Comparison of ENCODE assay signal across 9 mouse cellular contexts in the genomic region with DNA sequence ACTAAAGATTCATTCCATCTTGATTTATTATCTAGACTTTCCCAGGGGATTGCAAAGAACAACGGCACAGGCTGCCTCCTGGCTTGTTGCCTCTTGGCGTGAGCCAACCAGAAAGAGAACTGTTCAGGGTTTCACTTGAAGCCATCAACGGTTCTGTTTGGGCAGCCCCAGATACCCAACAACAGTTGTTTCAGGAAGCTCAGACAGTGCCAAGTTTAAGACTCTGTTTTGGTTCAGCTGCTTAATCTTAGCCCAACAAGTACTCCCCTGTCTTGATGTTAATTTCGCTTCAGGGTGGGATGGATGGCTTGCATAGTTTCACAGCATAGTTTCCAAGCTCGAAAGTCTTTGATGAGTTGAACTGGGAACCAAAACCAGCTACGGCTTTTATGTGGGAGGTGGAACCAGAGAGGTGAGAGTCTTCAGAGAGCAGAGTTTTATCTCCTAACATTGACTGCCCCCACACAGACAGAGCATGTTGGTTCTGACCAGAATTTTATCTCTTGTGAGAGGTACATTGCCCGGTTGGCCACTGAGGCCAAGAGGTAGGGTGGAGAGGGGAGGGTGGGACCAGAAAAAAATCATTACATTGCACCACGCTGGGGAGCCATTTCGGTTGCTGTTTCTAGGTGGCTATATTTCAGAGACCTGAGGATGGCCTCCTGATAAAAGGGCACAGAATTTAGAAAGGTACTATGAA.
A peak's percentile ranks its signal among the peaks of the same experiment; 100 is the strongest.
DNase-seq lines count a peak whose midpoint lies in the region; ATAC-seq and TF ChIP-seq lines count a peak whose summit lies in the region.
"Had no signal": no experiment of that assay in that cellular context is flagged by ENCODE, and none has a peak within 500 bp of the region (broad histone marks: within the 10 kb centered on the region; RNA-seq: fewer than 3 reads in every experiment).

No protein-coding gene starts in this region.

- no peak for TF ChIP-seq RAD21 in MEL (IDR thresholded peaks at IDR 0.05; ENCODE audit: low read depth, low read length)

- 53% methylated on average over 9 of the region's 9 CpGs for WGBS in kidney, adult 2 months
- 32% methylated on average over 9 of the region's 9 CpGs for WGBS in heart, embryonic 16.5 days
- 89% methylated on average over 9 of the region's 9 CpGs for WGBS in forebrain, embryonic 10.5 days

- TF ChIP-seq POLR2A in kidney, adult 2 months (IDR thresholded peaks at IDR 0.05; ENCODE audit: low read depth, low read length) = no peak
- TF ChIP-seq POLR2A in MEL (IDR thresholded peaks at IDR 0.05; ENCODE audit: control insufficient read depth in 1 of 2, insufficient read depth in 1 of 2, low read depth in 1 of 2, low read length in 2 of 2, poor library complexity in 1 of 2) = peak in 1 of 2 experiments; percentile 11; a peak in 1 of 4 replicates

- no peak for TF ChIP-seq CTCF in kidney, adult 2 months (conservative IDR thresholded peaks at IDR 0.05; ENCODE audit: insufficient read depth, insufficient read length, low read depth, low read length)
- no peak for TF ChIP-seq CTCF in MEL (IDR thresholded peaks at IDR 0.05 in 2 of 3, conservative IDR thresholded peaks at IDR 0.05 in 1 of 3; ENCODE audit: control insufficient read depth in 1 of 3, insufficient read depth in 1 of 3, low read depth in 2 of 3, low read length in 3 of 3, poor library complexity in 1 of 3, severe bottlenecking in 1 of 3)

- H3K4me1 ChIP-seq in kidney, adult 2 months (ENCODE audit: control insufficient read depth, insufficient read depth, low read length) = peaks cover 4% of the 10 kb centered on the region
- peaks cover 15 to 24% of the 10 kb centered on the region in 2 experiments for H3K4me1 ChIP-seq in MEL (ENCODE audit: control insufficient read depth in 1 of 2, insufficient read depth in 2 of 2, low read length in 2 of 2)
- peaks cover 79% of the 10 kb centered on the region for H3K4me1 ChIP-seq in heart, embryonic 16.5 days (ENCODE audit: control insufficient read depth, insufficient read depth, low read length)
- peaks cover 32% of the 10 kb centered on the region for H3K4me1 ChIP-seq in forebrain, embryonic 10.5 days

- no peak overlapping the region for H3K27ac ChIP-seq in kidney, adult 2 months (ENCODE audit: insufficient read depth, low read depth, low read length)
- H3K27ac ChIP-seq in MEL (ENCODE audit: control insufficient read depth, low read depth, low read length) = peak overlapping the region; percentile 68
- H3K27ac ChIP-seq in heart, embryonic 16.5 days (ENCODE audit: low read length) = peak overlapping the region; percentile 89
- H3K27ac ChIP-seq in forebrain, embryonic 10.5 days = no peak overlapping the region
- H3K27ac ChIP-seq: limb, embryonic 15.5 days had no signal

- TF ChIP-seq EP300 in MEL (IDR thresholded peaks at IDR 0.05; ENCODE audit: low read depth in 1 of 2, low read length in 2 of 2) = peak; percentile 21 to 58

- no peaks in the 10 kb centered on the region for H3K36me3 ChIP-seq in kidney, adult 2 months (ENCODE audit: control insufficient read depth, insufficient read depth, low read length)
- peaks cover 0 to 29% of the 10 kb centered on the region in 2 experiments; a peak in 2 of 4 replicates for H3K36me3 ChIP-seq in MEL (ENCODE audit: control insufficient read depth in 1 of 2, insufficient read depth in 2 of 2, low read length in 2 of 2)
- H3K36me3 ChIP-seq in heart, embryonic 16.5 days (ENCODE audit: control insufficient read depth, insufficient read depth) = no peaks in the 10 kb centered on the region
- no peaks in the 10 kb centered on the region for H3K36me3 ChIP-seq in forebrain, embryonic 10.5 days (replicated peaks)
- H3K36me3 ChIP-seq: limb, embryonic 15.5 days had no signal

- H3K9ac ChIP-seq in MEL (ENCODE audit: control insufficient read depth, low read depth, low read length, poor library complexity, severe bottlenecking) = peak overlapping the region; percentile 5
- no peak overlapping the region for H3K9ac ChIP-seq in heart, embryonic 16.5 days (ENCODE audit: low read length)
- H3K9ac ChIP-seq: limb, embryonic 15.5 days had no signal

- H3K9me3 ChIP-seq in MEL (replicated peaks; ENCODE audit: insufficient read depth, low read length) = no peaks in the 10 kb centered on the region
- H3K9me3 ChIP-seq in heart, embryonic 16.5 days (replicated peaks; ENCODE audit: control insufficient read depth, low read length) = no peaks in the 10 kb centered on the region
- H3K9me3 ChIP-seq in forebrain, embryonic 10.5 days = no peaks in the 10 kb centered on the region
- H3K9me3 ChIP-seq: limb, embryonic 15.5 days had no signal

- peak; percentile 86 for ATAC-seq in heart, embryonic 16.5 days (replicated peaks; ENCODE audit: extremely low read depth, insufficient read depth, low FRiP score)

- H3K79me2 ChIP-seq in MEL (ENCODE audit: control insufficient read depth, insufficient read depth, low read length, poor library complexity) = 0 out of 2 replicates have a peak, but pooled peaks cover 1% of the 10 kb centered on the region

- H3K27me3 ChIP-seq in kidney, adult 2 months (replicated peaks; ENCODE audit: control insufficient read depth, insufficient read depth, low read length) = no peaks in the 10 kb centered on the region
- H3K27me3 ChIP-seq in MEL (ENCODE audit: control insufficient read depth in 1 of 2, insufficient read depth in 2 of 2, low read length in 2 of 2) = no peaks in the 10 kb centered on the region
- no peaks in the 10 kb centered on the region for H3K27me3 ChIP-seq in heart, embryonic 16.5 days (ENCODE audit: control insufficient read depth, insufficient read depth, low read length)
- H3K27me3 ChIP-seq in forebrain, embryonic 10.5 days (ENCODE audit: poor library complexity, severe bottlenecking) = no peaks in the 10 kb centered on the region
- H3K27me3 ChIP-seq: limb, embryonic 15.5 days had no signal

- peak; percentile 22 for DNase-seq in kidney, postnatal 10 days
- DNase-seq in kidney, adult 2 months = no peak
- DNase-seq in MEL (ENCODE audit: low read depth, low spot score) = peak; percentile 71
- DNase-seq in brain, adult 2 months (ENCODE audit: low read depth, low spot score) = peak; percentile 26
- DNase-seq in spleen, postnatal 4 days (ENCODE audit: low spot score in 2 of 2) = no peak
- no peak for DNase-seq in forebrain, embryonic 10.5 days (ENCODE audit: extremely low spot score, low spot score)
- DNase-seq in urinary bladder, adult 18-20 months (ENCODE audit: low spot score in 2 of 2) = no peak

- peak overlapping the region; percentile 36 for H3K4me2 ChIP-seq in heart, embryonic 16.5 days (ENCODE audit: low read depth, low read length)
- H3K4me2 ChIP-seq: limb, embryonic 15.5 days had no signal

- no peak overlapping the region for H3K4me3 ChIP-seq in kidney, adult 2 months (ENCODE audit: insufficient read depth, low read depth, low read length)
- peak overlapping the region; percentile 7 to 49 for H3K4me3 ChIP-seq in MEL (ENCODE audit: control insufficient read depth in 1 of 2, insufficient read depth in 1 of 2, low read depth in 2 of 2, low read length in 2 of 2)
- H3K4me3 ChIP-seq in heart, embryonic 16.5 days (ENCODE audit: low read length) = no peak overlapping the region
- H3K4me3 ChIP-seq in forebrain, embryonic 10.5 days = no peak overlapping the region
- H3K4me3 ChIP-seq: limb, embryonic 15.5 days had no signal

TF ChIP-seq in MEL, 35 proteins besides CTCF, POLR2A, EP300 and RAD21:
- TF ChIP-seq MAFK (IDR thresholded peaks at IDR 0.05; ENCODE audit: borderline replicate concordance, low read depth, low read length) (no peak), CHD1 (IDR thresholded peaks at IDR 0.05; ENCODE audit: low read depth, low read length) (no peak), ETS1 (IDR thresholded peaks at IDR 0.05; ENCODE audit: low read depth, low read length) (peak; percentile 55), MXI1 (IDR thresholded peaks at IDR 0.05; ENCODE audit: low read depth, low read length) (peak; percentile 15; the same call in 1 of the 2 replicates), MYC (IDR thresholded peaks at IDR 0.05; ENCODE audit: low read depth, low read length) (no peak), TBP (IDR thresholded peaks at IDR 0.05; ENCODE audit: low read depth, low read length) (no peak), KAT2A (conservative IDR thresholded peaks at IDR 0.05; ENCODE audit: low read depth, low read length) (no peak), MYB (IDR thresholded peaks at IDR 0.05; ENCODE audit: low read depth, low read length) (peak; percentile 77; the same call in 1 of the 2 replicates), SMC3 (IDR thresholded peaks at IDR 0.05; ENCODE audit: low read depth, low read length) (no peak), USF2 (IDR thresholded peaks at IDR 0.05; ENCODE audit: borderline replicate concordance in 1 of 2, insufficient read depth in 1 of 2, low read depth in 1 of 2, low read length in 2 of 2) (no peak), USF1 (IDR thresholded peaks at IDR 0.05; ENCODE audit: low read depth, low read length) (no peak)

Comparison
In these comparisons a context has a peak if more than half of its experiments do, and no peak if none do; other contexts are left out.
1. DNase-seq: peak in kidney, postnatal 10 days (single experiment), MEL (single experiment) and brain, adult 2 months (single experiment); none in kidney, adult 2 months (single experiment), spleen, postnatal 4 days (0 of 2), forebrain, embryonic 10.5 days (single experiment) and urinary bladder, adult 18-20 months (0 of 2).
2. H3K27ac ChIP-seq: peak in MEL (single experiment) and heart, embryonic 16.5 days (single experiment); none in kidney, adult 2 months (single experiment) and forebrain, embryonic 10.5 days (single experiment).
3. H3K4me3 ChIP-seq: peak in MEL (2 of 2); none in kidney, adult 2 months (single experiment), heart, embryonic 16.5 days (single experiment) and forebrain, embryonic 10.5 days (single experiment).